Mouse (Mus musculus): ENCODE data around the gene Bcor. TPM values are rescaled to one million over a fixed set of nuclear protein-coding genes. Genes with fewer than 3 reads are reported as not detected.

Bcor gene
- 7.9 and 8.3 TPM in 2 replicates for polyA plus RNA-seq (2015; fragmentation: Nextera tagmentation; extraction: Ambion mirVana)

DNA sequence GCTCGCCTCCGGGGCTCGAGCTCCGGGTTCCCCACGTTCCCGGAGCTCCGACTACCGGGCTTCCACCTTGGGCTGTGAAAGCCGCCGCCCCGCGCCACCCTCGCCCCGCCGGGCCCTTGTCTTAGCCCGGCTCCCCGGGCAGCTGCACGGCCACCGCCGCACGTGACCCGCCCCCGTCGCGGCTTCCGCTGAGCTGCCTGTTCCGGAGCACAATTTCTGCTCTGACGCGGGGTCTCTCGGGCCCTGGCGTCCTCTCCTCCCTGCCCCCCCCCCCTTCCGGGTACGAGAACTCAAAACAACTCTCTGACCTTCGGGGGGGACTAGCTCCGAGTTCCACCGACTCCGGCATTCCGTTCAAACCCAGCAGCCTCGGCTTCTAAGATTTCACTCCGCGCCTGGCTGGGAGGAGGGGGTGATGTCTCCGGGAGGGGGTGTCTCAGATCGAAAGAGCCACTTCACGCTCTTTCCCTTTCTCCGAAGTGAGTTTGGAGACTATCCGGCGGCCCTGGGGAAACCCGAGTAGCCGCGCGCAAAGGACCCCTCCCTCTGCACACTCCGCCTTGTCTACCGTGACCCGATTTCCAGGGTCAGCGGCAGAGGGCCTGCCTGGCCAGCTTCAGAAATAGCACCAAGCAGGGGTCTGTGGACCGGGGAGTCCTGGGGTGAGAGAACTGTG is at the start of gene Bcor:
TSS of gene Bcor (minus strand) at position 375 of the 676 bp plus-strand sequence.

Data from skeletal muscle tissue, postnatal 0 days (tissue).